Mouse (Mus musculus) liver, adult 2 months (tissue): ENCODE measurements at regions not wholly inside any gene's neighbourhood (a gene's known extent, or its start where the extent isn't known, plus 50 kb on each side); places are given as distances from the start of the nearest gene placed in this dataset.

Source experiments
- CTCF ChIP-seq: fragments of 200-500 bp; IDR thresholded peaks from 2 replicates; pipeline ENCODE4 v1.5.1; 2011; ENCODE audit warnings: low read depth, low read length, control low read depth
- POLR2A ChIP-seq: fragments of 200-500 bp; IDR thresholded peaks from 2 replicates; pipeline ENCODE4 v1.6.1; 2011; ENCODE audit warnings: low read length, control low read depth; ENCODE audit not compliant: insufficient read depth; ENCODE audit errors: extremely low read depth

DNA sequence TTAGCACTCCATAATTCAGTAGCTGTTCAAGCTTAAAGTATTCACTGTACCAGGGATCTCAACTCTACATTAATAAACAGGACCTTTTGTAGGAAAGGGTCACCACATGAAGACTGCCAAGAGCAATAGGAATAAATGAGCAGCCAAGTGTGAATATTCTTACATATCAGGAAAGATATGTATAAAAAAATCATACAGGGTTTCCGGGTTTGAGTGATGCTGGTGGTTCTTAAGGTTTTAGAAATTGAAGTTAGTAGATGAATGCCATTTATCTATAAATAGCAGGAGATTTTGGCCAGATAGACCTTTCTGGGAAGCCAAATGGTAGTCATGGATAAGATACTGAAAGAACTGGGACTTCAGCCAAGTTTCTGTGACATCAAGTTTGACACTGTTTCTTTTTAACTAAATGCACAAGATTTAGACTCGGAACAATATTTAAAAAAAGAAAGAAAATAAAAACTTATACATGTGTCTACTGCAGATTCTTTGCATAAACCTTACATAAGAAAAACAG lies 657.1 kb downstream of the Trim52 start:
- TF ChIP-seq CTCF (no peak), POLR2A (no peak)
